ENCODE assay signal across 1 mouse cellular context in genomic region chr8:22013034-22013707, GRCm38 (mm10).
TF ChIP-seq lines count a peak whose summit lies in the region.

No protein-coding gene starts in this region.

TF ChIP-seq in CH12.LX, 34 proteins besides CTCF, POLR2A, EP300 and RAD21 (continued from another document):
- TF ChIP-seq USF2 (conservative IDR thresholded peaks at IDR 0.05; ENCODE audit: low read depth, low read length) (0 out of 2 replicates have a peak, but pooled peaks have one; percentile 22), HCFC1 (IDR thresholded peaks at IDR 0.05; ENCODE audit: low read depth, low read length) (0 out of 2 replicates have a peak, but pooled peaks have one; percentile 22), MAZ (IDR thresholded peaks at IDR 0.05; ENCODE audit: low read depth, low read length) (no peak), MAX (IDR thresholded peaks at IDR 0.05; ENCODE audit: low read length) (peak; percentile 92), GABPA (IDR thresholded peaks at IDR 0.05; ENCODE audit: insufficient replicate concordance, low read depth, low read length) (no peak), UBTF (IDR thresholded peaks at IDR 0.05; ENCODE audit: low read depth, low read length) (no peak), TBP (conservative IDR thresholded peaks at IDR 0.05; ENCODE audit: low read depth, low read length) (peak; percentile 61; the same call in 1 of the 2 replicates), NRF1 (IDR thresholded peaks at IDR 0.05; ENCODE audit: low read depth, low read length) (no peak), MXI1 (IDR thresholded peaks at IDR 0.05; ENCODE audit: low read depth, low read length) (peak; percentile 95), CHD1 (IDR thresholded peaks at IDR 0.05; ENCODE audit: low read depth, low read length) (no peak), JUND (conservative IDR thresholded peaks at IDR 0.05; ENCODE audit: low read depth, low read length) (no peak), NELFE (IDR thresholded peaks at IDR 0.05; ENCODE audit: low read depth, low read length) (peak; percentile 57; the same call in 1 of the 2 replicates), ZMIZ1 (IDR thresholded peaks at IDR 0.05; ENCODE audit: low read depth, low read length) (no peak), USF1 (IDR thresholded peaks at IDR 0.05; ENCODE audit: low read depth, low read length) (peak; percentile 50), IRF4 (IDR thresholded peaks at IDR 0.05; ENCODE audit: low read depth, low read length) (no peak), JUN (IDR thresholded peaks at IDR 0.05; ENCODE audit: insufficient read depth, low read depth, low read length) (no peak), MAFK (IDR thresholded peaks at IDR 0.05; ENCODE audit: insufficient replicate concordance, low read length) (no peak), SIN3A (IDR thresholded peaks at IDR 0.05; ENCODE audit: low read length) (0 out of 2 replicates have a peak, but pooled peaks have one; percentile 29), ELF1 (IDR thresholded peaks at IDR 0.05; ENCODE audit: low read depth, low read length) (no peak), ZKSCAN1 (IDR thresholded peaks at IDR 0.05; ENCODE audit: borderline replicate concordance, low read depth, low read length) (no peak)
TF ChIP-seq in CH12.LX: peak in this region for 10.
